Mouse (Mus musculus) ES-Bruce4 (cell line): ENCODE data around the gene Vps37d.

ENCODE experiments used
- CTCF ChIP-seq: IDR thresholded peaks from one replicate; pipeline ENCODE4 v1.8.1; 2011; ENCODE audit warnings: low read depth, low read length
- EP300 ChIP-seq: IDR thresholded peaks from 2 replicates; pipeline ENCODE4 v1.6.1; 2011; ENCODE audit warnings: low read depth, low read length; ENCODE audit not compliant: insufficient read depth
- POLR2A ChIP-seq: IDR thresholded peaks from one replicate; pipeline ENCODE4 v1.8.1; 2011; ENCODE audit warnings: low read length; ENCODE audit not compliant: insufficient read depth

GRCm38 (mm10) chr5:135037946-135038345 is 40.1 kb downstream of the Vps37d start:
- no peak for TF ChIP-seq CTCF
- no peak for TF ChIP-seq POLR2A
- no peak for TF ChIP-seq EP300
